Mouse (Mus musculus): ENCODE measurements at regions not wholly inside any gene's neighbourhood (a gene's known extent, or its start where the extent isn't known, plus 50 kb on each side); places are given as distances from the start of the nearest gene placed in this dataset.

DNA sequence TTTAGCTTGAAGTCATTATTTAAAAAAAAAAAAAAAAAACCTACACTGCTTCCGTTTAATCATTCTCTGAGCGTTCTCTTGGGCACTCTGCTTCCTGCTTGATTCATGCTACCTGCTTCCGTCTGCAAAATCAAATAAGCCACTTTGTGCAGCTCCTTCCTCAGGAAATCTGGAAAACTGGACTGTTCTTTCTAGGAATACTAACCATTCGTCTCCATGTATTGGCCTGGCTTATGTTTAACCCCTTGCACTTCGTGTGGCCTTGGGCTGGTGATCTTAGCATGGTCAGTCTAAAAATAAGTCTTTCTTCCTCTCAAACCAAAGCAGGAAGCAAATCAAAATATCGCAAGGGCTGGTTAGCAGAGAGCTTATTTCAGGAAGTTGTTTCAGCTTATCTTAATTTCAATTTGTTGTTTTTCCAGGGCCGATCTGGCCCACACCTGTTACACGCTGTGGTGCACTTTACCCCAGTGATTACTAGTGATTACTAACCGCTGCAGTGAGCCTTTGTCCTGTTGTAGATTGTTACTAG lies 68.5 kb upstream of the Lcorl start:
- no peak for DNase-seq (ENCODE audit: low spot score)

DNA sequence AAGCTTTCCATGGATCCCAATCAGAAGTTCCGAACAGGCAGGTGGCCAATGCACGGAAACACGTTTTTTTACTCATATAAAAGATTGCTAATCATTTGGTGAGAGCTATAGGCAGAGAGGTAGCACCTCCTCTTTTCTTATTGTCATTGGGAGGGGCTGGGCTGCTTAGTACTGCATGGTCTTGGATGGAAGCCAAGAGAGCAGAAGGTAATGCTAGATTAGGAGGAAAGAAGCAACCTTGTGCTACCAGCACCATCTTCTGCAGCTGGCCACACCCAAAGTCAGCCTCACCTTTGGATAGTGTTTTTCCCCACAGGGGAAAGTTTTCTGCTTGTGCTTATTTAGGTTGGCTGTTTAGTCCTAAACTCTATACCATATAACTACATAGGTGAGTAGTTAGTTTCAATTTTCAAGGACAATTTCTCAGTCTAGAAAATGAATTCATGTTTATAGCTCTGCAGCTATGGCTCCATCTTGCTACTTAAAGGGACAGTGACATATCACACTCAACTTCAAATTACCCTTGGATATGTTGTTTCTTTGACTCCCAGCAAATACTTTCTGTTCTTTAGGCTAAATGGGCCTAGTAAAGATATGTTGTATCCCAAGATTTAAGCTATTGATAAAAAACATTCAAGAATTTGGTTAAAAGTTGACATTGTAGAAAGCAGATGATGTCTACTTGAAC lies 66.6 kb upstream of the Lcorl start:
- no peak for DNase-seq (ENCODE audit: low spot score)
